Mouse (Mus musculus) natural killer cell, adult 2 months (primary cell): ENCODE data around the gene Yod1.

Experiments used
- DNase-seq, 2 experiments: peaks; one replicate each; pipeline ENCODE4 v3.0.0; 2022; ENCODE audit warnings: low spot score in 2 of 2

The Yod1 gene

DNA sequence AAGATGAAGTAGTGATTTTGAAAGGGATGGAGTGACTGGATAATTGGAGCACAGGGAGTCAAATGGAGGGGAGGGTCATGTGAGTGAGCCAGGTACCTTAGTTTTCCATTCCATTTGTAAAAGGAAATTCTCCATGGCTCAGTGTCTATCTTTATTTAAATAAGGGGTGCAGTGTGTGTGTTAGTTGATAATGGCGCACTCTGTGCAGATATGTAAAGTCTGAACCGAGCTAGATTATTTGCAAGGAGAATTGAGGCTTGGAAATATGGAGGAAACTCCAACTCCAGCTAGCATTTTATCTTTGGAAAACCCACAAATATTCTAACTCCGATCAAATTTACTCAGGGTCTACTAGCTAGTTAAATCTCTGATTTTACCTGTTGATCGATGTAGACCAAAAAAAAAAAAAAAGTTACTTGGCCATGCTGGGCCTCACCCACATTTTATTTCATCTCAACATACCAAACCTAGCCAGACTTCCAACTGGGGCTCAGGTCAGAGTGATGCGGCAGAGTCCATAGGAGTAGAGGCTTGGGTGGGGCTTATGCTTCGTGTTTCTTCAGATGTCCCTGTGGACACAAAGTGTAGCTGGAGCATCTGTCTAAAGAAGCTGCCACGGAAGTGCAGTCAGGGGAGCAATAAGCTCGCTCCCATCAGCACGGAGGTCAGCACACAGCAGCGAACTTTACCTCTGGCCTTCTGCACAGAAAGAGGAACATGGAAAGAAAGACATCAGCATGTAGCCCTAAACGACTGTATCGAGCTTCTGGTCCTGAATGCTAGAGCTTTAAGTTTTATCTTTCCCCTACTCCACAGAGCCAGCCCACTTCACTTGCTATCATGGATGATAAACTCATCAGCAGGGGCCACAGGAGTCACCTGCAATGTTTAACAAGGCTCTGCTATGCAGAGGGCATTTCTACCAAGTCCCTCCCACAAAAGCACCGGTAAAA is 15.9 kb downstream of the Yod1 start:
- no peak for DNase-seq

DNA sequence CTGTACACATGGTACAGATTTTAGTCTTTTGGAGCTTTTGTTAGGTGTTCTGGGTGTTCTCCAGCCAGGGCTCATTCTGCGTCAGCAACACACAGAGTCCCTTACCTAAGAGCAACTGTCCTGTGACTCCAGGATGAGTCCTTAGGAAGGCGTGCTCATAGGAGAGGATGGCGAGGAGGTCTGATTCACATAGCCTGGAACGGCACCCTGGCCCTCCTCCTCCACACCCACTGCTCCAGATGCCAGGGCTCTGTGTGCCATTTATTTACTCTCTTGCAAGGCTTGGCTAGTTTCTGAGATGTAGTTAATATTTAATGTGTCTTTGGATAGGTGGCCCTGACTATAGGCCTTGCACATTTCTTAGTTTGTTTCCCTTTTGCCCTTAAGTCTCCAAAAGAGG is 16.5 kb downstream of the Yod1 start:
- no peak for DNase-seq

DNA sequence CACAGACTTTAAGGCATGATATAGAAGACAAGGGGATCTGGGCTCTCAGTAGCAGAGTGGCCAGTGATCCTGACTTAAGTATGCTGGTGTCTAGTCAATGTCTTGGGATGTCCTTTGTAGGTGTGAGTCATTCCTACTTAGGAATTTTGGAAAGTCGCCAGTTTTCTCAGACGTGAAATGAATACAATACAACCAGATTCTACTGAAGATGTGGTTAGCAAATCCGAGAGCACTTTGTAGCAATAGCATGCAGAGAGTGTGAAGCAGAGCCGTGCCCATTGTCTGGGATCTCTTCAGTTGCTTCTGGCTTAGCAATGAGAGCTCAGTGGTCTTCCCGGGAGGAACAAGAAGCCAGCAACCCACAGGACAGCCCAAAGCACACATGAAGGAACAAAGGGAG is 17.3 kb downstream of the Yod1 start:
- no peak for DNase-seq

DNA sequence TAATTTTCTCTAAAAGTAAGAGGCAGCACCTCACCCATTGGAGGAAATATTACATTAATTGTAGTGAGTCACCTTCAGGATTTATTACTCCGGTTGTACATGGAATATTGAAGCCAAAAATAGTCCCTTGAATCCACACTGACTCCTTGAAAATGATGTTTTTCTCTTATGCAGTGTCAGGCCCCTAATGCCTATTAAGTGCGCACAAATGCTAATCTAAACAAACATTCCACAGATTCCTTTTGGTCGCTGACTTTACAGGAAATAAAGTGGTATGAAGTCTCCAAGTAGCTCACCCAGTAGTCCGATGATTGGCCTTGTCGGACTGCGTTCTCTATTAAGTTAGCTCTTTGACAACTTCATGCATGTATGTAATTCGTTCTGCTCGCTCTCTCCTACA is 17.7 kb downstream of the Yod1 start:
- no peak for DNase-seq

DNA sequence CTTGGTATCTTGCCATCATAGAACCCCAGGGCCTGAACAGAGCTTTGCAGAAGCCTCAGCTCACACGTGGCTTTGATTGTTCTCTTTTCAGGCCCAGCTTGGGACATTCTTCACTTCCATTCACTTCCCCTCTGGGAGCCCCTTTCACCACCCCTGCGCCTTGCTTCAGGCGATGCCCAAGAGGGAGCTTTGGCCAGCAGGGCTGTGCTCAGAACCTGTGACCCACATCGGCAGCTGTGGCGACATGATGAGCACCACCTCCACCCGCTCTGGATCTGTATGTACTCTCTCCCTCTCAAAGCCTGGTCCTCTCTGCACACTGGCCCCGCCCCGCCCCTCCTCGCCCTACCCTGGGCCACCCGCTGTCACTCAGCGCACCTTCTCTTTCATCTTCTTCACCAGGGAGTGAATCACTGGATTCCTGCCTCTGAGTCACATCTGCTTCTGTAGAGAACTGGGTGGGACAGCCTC is 20.3 kb downstream of the Yod1 start:
- DNase-seq, result no peak

DNA sequence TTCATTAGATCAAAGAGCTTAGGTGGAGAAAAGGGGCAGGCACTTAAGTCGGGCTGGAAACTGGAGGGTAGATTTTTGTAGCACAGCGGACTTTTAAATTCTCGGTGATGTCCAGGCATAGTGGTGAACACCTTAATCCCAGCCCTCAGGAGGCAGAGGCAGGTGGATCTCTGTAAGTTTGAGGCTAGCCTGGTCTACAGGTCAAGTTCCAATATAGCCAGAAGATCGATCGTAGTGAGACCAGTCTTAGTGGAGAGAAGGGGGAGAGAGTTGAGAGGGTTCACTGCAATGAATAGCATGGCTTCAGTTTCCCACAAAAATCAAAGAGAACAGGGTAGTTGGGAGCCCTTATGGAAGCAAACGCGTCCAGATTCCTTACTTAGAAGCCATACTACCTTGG is 20.8 kb downstream of the Yod1 start:
- no peak for DNase-seq

DNA sequence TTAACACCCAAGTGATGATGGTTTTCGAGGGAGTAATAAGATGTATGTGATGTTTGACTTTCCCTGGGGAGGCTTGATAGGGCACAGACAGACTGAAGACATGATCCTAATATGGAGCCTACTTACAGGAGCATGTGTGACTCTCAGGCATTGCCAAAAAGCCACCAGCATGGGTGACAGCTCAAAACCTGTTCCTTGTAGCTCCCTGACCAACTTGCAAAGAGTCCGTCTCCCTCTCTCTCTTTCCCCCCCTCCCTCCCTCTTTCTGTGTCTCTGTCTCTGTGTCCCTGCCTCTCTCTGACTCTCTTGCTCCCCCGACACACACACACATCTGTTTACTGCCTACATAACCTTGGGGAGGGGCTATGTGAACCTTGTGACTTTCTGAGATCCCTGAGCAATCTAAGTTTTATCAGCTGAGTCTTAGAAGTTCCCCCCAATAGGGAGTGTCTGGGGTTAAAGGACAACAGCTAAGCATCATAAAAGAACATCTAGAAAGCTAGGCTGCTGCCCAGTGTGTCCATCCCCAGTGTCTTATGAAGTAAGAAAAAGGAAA is 21.5 kb downstream of the Yod1 start:
- no peak for DNase-seq

DNA sequence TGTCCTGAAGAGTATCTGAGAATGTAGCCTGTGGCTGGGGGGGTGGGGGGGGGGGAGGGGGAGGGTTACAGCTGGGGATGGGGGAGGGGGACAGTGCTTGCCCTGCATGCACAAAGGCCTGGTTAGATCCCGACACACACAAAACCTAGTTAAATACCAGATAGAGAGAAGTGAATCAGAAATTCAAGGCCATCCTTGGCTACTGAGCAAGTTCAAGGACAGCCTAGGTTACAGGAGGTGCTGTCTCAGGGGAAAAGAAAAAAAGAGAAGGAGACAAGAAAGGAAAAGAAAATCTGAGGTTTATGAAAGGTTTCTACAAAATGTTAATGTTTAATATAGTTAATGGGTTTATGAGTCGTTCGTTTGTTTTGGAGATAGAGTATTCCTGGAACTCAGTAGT is 22.5 kb downstream of the Yod1 start:
- DNase-seq, result no peak

DNA sequence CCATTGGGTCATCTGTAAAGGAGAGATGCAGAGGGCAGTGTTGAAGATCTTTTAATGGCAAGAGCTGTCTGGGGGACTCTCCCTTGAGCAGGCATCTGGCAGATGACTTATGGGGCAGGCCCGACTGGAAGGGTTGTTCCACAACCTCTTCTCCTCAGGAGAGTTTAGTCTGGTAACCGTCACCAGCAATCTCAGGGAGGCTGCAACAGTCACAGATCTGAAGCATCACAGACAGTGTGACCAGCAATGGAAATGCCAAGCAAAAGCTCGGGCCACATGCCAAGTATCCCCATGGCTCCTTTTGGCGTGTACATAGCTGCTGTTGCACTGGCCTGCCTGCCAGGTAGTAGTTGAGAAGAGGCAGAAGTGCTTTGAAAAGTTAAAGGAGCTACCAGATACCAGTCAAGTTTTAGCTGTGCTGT is 23.1 kb downstream of the Yod1 start:
- DNase-seq, result no peak

DNA sequence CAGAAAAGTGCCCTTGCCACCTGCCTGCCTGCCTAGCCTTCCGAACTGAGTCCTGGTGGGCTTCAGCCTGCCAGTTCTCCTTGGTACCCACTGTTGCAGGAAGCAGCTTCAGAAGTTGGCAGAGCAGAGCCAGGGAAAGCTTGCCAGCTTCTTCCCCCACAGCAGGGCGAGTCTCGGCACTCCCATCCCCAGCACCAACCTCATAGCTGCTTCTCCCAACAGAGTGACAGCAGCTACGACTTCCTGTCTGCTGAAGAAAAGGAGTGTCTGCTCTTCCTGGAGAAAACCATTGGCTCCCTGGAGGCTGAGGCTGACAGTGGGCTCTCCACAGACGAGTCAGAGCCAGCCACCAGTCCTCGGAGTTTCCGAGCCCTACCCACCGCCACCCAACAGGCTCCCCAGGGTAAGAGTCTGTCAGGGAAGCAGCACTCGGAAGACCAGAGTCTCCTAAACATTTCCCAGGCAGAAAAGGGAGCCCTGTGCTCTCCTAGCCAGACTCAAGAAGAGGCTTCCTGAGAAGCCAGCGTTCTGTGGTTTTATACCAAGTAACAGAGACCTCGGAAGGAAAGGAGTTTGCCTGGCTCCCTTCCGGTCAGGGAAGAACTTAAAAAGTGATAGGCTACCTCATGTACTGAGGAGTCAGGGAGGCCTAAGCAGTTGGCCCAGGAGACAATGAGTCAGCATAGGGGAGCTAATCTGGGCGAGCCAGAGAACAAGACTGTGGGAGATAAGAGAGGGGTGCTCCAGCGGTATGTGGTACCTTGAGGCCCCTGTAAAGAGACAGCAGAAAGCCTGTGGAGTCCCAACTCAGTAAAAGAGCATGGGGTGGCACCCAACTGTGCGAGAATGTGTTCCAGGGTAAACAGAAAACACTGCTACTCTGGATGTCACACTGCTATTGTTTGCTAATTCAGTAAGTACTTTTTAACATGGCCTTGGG is 23.9 kb downstream of the Yod1 start:
- DNase-seq, result no peak

DNA sequence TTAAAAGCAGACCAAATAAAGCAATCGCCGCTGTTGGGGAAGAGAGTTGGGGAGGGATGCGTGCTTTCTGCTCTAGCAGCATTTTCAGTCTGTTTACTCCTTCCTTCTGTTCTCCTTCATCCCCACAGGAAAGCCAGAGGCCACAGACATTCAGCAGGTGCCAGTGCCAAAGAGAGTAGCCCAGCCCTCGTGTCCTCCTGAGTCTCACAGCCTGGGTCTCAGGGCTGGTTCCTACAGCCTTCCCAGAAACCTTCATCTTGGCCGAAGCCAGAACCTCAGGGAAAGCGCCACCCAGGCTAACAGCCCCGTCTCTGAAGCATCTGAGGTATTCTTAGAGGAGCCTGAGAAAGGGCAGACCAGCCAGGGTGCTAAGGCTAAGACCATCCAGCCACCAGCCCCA is 25.1 kb downstream of the Yod1 start:
- no peak for DNase-seq

DNA sequence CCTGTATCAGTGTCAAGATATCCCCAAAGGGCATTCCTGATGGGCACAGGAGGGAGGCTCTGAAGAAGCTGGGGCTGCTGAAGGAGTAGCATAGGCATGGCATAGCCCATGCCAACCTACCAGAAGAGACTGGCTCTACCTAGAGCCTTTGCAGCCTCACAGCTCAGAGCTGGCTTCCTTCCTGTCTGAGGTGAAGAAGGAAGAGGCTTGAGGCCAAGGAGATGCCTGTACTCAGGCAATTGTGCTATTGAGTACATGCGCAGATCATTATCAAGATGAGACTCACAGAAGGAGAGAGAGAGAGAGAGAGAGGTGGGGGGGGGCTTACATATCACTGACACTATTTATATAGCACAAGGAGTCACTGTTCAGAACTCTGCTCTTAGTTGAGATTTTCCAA is 26.6 kb downstream of the Yod1 start:
- no peak for DNase-seq

DNA sequence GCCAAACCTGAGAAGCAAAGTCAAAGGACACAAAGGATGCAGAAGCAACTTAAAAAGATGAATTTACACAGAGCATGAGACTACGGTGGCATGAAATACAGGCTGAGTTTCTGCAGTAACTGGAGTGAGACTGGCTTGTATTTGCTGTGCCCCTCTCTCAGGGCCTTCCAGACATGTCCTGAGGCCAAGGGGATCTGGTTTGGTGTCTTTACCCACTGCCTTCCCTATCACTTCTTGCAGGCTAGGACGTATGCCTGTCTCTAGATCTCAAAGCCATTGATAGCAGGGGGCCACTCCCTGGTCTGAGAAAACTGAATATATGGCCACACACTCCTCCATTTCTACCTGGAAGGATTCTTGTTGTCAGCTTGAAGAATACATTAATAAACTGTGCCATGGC is 27.1 kb downstream of the Yod1 start:
- DNase-seq, result no peak

DNA sequence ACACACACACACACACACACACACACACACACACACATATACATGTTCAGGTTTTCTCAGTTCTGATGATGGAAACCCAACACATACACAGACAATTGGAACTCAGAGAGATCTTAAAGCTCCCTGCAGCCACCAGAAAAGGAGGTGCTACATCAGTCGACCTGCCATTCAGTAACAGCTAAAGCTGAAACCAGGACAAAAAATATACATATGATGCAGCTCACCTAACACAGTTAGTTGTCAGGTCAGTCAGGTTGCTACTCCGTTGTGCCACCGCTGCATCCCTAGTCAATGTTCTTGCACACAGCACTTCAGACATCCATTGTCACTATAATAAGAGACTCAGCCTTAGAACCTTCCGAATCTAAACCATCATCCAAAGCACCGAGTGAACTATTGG is 27.8 kb downstream of the Yod1 start:
- DNase-seq, result no peak

DNA sequence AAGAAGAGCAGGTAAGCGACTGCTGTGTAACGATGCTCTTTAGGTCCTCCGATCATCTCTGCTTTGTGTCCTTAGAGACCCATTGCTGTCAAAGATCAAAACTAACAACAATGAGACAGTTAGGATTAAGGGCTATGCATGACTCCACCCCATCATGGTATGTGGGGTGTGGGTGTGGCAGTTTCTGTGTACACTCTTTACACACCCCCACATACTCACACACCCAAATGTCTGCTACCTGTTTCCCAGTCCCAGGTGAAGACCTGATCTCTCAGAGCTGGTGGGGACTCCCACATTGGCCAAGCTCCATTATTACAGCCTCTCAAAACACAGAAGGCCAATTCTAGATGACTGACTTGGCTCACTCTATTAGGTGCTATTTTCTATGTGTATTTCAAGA is 28.5 kb downstream of the Yod1 start:
- DNase-seq, result no peak

DNA sequence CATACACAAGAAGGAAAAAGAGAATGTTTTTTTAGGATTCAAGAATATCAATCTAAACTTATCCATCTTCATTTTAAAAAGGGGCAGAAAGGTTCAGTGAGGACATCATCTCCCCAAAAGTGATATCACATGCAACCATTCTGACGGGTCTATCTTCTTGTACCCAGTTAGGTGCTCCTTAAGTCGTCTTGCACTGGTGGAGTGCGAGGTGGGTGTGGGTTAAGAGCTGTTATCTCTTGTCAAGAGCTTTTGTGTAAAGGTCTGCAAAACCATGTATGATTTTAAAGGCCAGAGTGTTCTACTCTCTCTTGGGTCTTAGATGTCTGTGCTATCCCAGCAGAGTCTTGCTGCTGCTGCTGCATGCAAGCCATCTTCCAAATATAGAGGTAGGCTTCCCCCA is 29.7 kb downstream of the Yod1 start:
- DNase-seq, result no peak

DNA sequence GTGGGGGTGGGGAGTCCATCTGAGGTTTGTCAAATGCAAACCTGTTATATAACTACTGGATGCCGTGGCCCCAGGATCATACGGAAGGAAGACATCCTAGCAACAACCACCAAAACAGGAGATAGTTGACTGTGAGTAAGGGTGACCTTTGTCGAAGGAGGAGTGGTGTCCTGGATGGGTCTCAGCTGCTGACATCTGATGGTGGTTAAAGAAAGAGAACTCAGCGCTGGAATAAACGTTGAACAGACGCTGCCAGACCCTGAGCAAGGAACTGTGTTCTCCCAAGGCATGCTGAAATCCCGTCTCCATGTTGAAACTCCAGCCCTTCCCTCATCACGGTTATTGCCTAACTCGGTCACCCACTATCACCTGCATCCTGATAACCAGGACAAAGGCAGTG is 42.6 kb downstream of the Yod1 start:
- no peak for DNase-seq

DNA sequence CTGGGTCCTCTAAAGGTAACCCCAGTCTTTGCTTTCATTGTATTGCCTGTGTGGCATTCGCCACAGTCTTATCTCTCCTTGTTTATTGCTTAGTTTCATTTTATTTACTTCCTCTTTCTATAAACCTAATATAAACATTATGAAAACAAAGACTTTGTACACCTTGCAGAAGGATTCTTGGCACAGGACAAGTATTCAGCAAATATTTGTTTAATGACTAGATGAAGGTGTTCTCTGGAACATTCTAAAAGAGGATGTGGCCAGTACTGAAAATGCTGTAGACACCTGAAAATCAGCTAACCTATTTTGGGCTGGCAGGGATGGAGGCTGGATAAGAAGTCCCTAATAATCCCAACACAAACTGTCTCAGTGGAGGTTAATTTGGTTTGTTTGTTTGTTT is 44.5 kb downstream of the Yod1 start:
- no peak for DNase-seq

DNA sequence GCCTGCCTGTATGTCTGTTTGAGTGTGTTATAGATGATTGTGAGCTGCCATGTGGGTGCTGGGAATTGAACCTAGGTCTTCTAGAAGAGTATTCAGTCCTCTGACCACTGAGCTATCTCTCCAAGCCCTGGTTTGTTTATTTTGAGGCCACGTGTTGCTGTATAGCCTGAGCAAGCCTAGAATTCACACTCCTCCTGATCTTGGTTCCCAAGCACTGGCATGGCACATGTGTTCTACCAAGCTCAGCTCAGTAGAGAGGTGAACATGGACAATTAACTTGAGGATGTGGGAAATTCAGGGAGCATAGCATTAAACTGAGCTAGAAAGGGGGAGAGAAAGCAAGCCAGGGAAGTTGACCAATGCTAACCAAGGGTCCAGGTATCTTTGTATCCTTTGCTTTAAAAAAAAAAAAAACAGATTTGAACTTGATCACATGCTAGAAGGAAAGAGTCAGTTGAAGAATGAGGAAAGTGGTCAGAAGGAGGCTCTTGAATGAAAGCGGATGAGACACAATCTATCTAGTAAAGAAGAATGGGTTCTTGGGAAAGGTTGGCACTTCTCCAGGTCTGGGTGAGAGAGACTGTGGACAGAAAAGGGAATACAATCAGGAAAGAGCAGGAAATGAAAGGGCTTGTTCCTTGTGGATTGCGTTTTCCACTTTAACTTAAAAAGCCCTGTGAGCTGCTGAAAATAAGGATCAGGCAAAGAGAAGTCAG is 45.1 kb downstream of the Yod1 start:
- DNase-seq, result no peak

DNA sequence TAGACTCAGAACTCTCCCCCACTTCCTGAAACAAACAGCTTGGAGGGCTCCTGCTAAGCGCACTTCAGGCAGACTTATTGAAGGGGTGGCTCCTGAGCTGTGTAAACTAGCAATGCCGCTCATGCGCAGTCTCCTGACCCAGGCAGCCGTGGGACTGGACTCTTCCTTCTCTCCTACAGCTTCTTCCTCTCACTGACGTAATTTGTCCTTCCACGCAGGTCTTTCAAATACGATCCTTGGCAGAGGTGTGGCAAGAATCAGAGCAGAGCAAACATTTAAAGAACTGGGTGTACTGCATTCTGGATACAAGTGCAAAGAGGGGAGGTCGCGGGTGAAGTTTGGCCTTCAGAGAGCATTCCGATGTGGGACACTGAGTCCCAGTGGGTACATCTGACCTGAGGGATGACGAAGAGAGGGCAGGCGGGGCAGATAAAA is 46.9 kb downstream of the Yod1 start:
- DNase-seq, result no peak

DNA sequence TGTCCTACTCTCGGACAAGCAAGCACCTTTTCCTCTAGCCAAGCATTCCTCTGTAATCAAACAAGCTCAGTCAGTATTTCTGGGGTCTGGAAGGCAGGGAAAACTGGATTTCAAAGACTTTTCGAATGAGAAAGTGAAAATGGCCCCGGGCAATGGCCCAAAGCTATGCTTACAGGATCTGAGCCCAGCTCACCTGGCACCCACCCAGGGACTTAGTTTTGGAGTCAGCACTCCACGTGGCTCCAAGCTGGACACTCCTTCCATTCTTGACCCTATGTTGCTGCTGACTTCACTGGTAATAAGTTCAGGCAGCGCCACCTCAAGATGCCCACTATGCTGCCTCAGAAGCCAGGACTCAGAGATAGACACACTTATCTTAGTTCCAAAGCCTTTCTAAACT is 49.9 kb downstream of the Yod1 start:
- no peak for DNase-seq

DNA sequence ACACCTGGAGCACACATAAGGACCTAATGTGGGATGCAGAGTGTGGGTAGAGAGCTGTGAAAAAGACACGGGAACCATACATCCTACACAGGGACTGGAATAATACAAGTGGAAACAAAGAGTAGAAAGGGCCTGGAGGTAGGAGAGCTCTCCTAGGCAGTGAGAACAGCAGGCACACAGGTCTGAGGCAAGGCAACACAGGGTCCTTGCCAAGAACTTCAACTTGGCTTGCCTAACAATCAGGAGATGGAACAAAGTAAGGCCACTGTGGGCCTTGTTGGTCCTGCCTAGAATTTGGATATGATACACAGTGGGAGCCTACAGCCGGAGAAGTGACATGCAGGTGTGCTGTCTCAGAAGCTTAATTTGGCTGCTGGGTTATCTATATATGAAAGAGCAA is 52.8 kb downstream of the Yod1 start:
- DNase-seq, result no peak
